Mouse (Mus musculus) adrenal gland, adult (tissue): ENCODE data around the gene Tulp3.
A peak's percentile ranks its signal among the peaks of the same experiment; 100 is the strongest.

Source experiments
- DNase-seq, 2 experiments: peaks; one replicate each; pipeline ENCODE4 v3.0.0; 2022 to 2023; ENCODE audit warnings: low spot score in 1 of 2; ENCODE audit not compliant: inconsistent age in 2 of 2

Gene Tulp3

GRCm38 (mm10) chr6:128299292-128300133 lies 56.1 kb downstream of the Tulp3 start:
- DNase-seq = peak in 1 of 2 experiments; percentile 41

- no peak for DNase-seq
Measured at GRCm38 (mm10) chr6:128298246-128298645, 57.4 kb downstream of the Tulp3 start.

DNA sequence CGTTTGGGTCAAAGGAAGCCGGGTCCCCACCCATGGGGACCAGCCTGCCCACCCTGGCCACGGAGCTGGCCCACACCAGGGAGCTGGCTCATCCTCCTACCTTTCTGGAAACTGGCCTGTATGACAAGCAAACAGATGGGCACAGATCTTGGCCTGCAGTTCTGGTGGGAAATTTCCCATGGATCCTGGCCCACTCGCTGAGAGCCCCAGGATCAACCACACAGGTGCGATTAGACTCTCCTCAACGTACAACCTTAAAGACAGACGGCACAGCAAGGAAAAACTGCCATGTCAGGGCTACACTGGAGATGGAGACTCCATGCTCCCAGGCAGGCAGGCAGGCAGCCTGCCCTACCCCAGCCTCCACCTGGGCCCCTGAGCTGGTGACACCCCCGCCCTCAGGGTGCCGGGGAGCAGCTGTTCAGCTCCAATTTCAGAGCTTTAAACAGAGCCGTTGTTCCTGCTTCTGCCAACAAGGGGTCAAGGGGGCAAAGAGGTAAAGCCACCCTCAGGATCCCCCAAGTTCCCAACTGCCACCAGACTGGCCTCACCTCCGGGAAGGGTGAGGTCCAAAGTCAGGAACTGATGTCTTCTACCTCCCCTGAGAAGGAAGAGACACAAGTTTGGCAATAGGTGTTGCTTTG lies 58.8 kb downstream of the Tulp3 start:
- DNase-seq = no peak

DNA sequence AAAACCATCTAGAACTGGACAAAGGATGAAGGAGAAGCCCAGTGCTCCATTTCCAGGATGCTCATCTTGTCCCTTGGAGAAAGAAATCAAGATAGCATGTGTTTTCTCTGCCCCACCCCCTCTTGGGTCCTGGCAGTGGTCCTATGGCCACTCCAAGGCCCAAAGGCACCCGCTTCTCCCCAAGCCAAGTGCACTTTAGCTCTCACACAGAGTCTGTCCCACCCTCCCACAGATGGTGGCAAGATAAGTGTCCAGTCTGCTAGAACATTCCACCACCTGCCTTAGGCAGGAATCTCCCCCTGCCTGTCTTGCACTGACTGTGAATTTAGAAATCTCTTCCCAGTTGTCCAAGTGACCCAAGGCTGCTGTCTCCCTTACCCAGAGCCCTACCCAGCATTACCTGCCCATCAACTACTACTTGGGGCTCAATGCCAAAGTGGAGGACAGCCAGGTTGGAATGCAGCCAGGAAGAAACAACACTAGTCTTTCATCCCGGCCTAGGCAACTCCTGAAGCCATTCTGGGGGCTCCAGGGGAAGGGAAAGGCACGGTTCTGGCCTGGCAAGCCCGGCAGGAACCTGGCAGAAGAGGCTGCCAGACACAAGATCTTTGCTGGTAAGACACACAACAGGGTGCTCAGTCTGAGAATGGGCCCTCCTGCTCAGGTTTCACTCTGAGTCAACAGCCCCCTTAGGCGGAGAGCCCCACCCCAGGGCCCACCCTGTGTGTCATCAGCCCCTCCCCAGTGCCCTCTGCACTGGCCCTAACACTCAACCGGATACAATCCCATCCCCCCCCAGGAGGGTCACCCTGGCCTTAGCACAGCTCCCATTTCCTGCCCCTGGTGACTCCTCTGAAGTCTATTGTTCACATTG lies 59.5 kb downstream of the Tulp3 start:
- peak; percentile 54 to 83 for DNase-seq

- DNase-seq = no peak
Measured at GRCm38 (mm10) chr6:128291284-128291683, 64.4 kb downstream of the Tulp3 start.

- DNase-seq = no peak
Measured at GRCm38 (mm10) chr6:128288681-128289080, 67.0 kb downstream of the Tulp3 start.

DNA sequence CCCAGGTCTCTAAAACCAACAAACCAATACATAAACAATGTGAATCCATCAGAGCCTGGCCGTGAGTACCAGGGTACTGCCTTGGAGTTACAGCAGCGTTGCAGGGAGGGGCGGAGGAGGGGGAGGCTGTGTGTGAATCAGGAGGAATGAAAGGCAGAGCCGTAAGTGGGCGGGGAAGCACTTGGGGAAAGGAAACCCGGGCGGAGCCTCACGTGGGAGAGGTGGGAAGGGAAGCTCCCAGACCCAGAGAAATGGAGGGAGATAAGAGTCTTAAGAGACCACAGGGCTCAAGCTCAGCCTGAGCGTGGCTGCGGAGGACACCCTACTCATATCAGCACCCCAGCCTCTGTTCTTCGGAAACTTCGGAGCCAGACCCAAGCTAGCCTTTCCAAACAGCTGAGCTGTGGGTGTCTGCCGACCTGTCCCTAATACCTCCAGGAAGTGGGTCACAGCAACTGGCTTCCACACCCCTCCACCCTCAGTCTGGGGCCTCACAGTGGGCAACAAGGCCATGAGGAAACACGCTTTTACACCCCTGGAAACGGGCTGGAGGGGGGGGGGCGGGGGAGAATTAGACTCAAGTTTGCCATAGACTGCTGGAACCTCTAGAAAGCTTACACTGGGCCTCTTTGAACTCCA lies 69.7 kb downstream of the Tulp3 start:
- DNase-seq = peak; percentile 52 to 81

GRCm38 (mm10) chr6:128282126-128282525 lies 73.5 kb downstream of the Tulp3 start:
- peak in 1 of 2 experiments; percentile 36 for DNase-seq

GRCm38 (mm10) chr6:128280472-128281145 lies 75.0 kb downstream of the Tulp3 start:
- DNase-seq = no peak

- no peak for DNase-seq
Measured at GRCm38 (mm10) chr6:128279608-128280007, 76.0 kb downstream of the Tulp3 start.

DNA sequence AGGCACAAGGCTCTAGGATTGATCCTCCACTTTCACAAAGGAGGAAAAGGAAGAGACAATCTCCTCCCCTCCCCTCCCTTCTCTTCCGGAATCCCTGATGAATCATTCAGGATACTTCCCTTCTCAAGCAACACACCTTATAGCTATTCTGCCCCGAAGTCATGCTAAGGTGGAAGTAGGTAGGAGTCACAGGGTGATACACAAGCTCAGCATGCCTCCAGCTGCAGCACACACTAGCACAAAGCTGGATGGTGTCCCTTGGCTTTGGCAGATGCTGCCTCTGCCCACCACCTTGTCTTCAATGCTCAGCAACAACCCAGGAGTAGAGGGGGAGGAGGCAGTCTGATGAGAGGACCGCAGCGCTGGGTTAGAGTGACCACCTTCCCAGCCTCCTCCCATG lies 76.6 kb downstream of the Tulp3 start:
- no peak for DNase-seq

DNA sequence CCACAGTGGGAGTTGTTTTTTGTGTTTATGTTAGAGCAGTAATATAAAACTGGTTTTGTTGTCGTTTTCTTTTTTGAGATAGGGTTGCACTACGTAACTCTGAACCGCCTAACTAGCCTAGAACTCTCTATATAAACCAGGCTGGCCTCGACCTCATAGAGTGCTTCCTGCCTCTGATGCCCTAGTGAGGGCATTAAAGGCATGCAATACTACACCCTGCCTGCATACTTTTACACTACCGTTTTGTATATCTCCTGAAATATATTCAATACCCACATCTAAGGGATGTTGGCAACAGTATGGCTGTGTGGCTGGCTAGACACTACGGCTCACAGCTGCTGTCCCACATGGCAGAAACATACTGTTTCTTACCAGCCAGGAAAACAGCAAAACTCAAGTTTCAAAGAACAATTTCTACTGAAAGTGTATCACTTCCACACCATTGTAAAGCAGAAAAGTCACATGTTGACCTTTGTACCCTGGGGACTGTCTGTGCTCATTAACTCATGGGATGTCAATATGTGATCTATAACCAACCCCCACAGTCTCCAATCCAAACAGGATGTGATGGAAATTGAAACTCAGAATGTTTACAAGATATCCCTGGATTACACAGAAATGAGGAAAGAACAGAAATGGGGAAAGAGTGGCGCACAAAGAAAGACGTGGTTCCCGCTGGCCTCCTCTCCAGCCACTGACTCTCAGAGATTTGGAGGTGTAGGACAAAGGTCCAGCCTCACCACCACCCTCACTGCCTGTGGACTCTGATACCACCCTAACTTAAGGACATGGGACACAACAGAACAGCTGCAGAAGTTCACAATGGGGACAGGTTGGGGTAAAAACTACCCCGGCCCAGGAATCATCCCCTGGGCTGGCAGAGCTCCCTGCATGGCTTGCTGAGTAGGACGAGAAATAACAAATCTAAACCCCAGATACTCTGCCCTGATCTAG lies 78.2 kb downstream of the Tulp3 start:
- DNase-seq = no peak

DNA sequence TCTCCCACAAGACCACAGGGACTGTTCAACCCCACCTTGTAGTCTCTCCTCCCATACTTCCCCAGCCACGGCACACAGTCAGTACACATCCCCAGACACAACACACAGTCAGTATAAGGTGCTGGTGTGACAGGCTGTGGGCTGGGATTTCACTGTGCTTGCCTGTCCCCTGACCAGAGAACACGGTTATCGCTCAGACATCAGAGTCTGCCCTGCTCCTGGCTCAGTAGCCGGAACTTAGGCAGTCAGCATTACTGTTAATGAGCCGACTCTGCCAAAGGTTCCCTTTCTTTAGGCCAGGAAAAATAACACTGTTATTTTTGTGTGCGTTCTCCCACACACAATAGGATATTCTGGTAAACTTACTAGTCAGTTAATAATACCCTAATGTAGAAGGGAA lies 79.3 kb downstream of the Tulp3 start:
- no peak for DNase-seq

DNA sequence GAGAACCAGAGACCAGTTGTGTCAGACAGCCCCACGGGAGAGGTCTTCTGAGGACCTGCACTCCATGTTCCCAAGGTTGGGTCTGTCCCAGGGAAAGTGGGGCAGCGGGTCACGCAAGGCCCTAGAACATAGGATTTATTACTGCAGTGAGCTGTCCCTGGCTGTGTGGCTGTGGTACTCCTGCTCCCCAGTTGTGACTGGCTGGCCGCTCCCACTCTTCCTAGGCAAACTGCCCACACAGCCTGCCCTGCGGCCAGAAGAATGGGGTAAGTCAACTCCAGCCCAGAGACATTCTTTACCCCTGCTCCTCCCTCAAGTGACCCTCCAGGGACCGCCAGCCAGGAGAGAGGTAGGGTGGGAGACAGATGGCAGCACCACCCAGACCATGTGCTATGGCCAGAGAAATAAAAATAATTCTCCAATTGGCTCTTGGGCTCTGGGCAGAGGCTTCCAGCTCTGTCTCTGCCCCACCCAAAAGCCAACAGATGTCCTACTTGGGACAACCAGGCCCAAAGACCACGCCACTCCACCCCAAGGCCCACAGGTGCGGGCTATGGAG lies 80.1 kb downstream of the Tulp3 start:
- peak; percentile 13 to 51 for DNase-seq

DNA sequence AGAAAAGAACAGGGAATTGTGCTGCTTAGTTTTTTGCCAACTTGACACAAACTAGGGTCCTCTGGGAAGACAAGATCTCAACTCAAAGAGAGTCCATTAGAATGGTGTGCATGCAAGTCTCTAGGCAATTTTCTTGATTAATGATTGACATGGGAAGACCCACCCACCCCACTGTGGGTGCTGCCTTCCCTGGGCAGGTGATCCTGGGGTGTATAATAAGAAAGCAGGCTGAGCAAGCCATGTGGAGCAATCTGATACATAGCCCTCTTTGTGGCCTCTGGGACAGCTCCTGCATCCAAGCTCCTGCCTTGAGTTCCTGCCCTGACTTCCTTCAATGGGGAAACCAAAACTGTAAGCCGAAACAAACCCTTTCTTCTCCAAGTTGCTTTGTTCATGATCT lies 82.1 kb downstream of the Tulp3 start:
- DNase-seq = no peak

DNA sequence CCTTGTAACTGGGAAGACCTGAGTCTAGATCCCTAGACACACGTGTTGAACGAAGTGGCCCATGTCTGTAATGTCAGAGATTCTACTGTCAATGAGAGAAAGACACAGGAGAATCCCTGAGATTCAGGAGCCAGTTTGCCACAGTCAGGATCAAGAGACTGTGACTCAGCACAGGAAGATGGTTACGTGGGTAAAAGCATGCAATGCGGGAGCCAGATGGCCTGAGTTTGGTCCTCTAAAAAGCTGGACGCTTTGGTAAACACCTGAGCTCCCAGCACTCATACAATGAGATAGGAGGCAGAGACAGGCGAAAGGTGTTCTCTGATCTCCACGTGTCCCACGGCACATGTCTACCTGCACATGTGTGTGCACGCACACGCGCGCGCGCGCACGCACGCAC lies 82.9 kb downstream of the Tulp3 start:
- no peak for DNase-seq
